Mouse (Mus musculus) heart, postnatal 25 days (tissue): ENCODE data around the gene Nek1. TPM values are rescaled to one million over a fixed set of nuclear protein-coding genes. Genes with fewer than 3 reads are reported as not detected.

Source experiments
- DNase-seq: peaks from one replicate; pipeline ENCODE4 v3.0.0; 2022; ENCODE audit warnings: low spot score
- intact Hi-C: fragments of 180-260 bp; cut with DNase I; formaldehyde crosslinking; loops from one replicate; pipeline ENCODE4 v1.15.1; 2025
- total RNA-seq, 2 experiments: library from RNA; stranded (reverse); gene quantifications; 2 replicates each; pipeline ENCODE4 v1.2.3; 2021

Nek1 gene
- total RNA-seq, 2 experiments from 2014 or later, result 7.8 to 9.0 TPM

- intact Hi-C loops, result no loop called here
These were observed 148.9 kb downstream of the Nek1 start for GRCm38 (mm10) chr8:61141869-61142268.

GRCm38 (mm10) chr8:61142302-61142701, 149.3 kb downstream of the Nek1 start:
- no peak for DNase-seq
- intact Hi-C loops, result no loop called here

More at GRCm38 (mm10) chr8:61141869-61142268, 148.9 kb downstream of the Nek1 start:
- DNase-seq, result no peak

DNA sequence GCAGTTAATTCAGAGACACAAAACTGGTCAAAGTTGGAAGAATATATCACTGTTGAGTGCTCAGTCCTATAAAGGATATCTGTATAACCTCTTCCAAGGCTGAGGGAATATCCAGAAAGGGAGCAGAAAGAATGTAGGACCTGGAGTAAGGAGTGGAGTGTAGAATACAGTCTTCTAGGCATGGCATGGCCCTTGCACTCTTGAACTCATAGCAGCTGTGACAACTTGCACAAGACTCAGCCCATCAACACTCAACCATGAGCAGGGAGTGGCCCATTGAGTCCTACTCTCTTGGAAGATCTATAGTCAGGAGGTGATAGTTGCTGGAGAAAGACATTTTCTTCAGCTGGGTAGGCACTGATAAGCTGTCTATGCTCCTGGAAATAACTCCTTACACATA, 149.8 kb downstream of the Nek1 start:
- intact Hi-C loops, result no loop called here
- DNase-seq, result no peak

DNA sequence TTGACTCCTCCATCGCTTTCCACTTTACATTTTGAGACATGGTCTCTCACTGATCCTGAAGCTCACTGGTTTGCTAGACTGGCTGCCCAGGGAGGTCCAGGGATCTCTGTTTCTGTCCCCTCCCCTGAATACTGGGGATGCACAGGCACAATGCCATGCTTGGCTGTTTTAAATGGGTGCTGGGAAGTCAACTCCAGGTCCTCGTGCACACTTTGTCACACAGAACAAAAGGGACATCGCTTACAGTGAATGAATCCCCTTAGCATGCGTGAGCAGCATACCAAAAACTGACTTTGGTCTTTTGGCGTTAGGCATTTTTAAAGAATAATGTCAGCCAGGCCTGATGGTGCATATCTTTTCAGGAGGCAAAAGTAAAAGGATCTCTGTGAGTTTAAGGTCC, 155.7 kb downstream of the Nek1 start:
- DNase-seq, result no peak
- intact Hi-C loops, result no loop called here

DNA sequence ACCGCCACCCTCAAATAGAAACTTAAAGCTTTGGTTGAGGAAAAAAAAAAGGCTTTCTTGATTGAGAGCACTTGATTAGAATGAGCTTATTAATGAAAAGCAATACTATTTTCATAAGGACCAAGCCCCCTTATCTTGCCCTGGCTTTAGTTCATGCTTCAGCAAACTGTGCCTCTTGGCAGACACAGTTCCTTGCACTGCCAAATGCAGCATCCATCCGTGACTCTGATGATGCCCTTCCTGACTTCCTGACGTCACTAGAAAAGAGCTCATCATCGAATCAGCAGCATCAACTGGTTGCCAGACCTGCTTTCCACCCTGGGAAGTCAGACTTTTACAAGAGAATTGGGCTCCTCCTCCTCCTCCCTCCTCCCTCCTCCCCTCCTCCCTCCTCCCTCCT, 157.6 kb downstream of the Nek1 start:
- intact Hi-C loops, result no loop called here
- no peak for DNase-seq

DNA sequence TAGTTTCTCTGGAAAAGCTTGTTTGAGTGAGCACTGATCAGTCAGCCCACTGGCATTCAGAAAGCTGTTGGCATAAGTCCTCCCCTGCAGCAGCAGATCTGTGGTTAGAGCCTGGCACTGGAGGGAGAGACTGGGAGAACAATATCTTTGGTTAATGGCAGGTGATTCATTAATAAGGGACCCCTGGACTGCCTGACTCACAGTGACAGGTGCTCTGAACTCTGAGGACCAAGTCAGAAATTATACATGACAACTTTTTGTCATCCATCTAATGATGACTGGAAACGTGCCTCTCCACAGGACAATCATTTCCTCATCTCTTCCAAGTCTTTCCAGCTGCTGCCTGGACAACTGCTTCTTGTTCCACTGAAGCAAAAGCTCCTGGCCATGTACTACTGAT, 163.4 kb downstream of the Nek1 start:
- no peak for DNase-seq
- intact Hi-C loops, result no loop called here

DNA sequence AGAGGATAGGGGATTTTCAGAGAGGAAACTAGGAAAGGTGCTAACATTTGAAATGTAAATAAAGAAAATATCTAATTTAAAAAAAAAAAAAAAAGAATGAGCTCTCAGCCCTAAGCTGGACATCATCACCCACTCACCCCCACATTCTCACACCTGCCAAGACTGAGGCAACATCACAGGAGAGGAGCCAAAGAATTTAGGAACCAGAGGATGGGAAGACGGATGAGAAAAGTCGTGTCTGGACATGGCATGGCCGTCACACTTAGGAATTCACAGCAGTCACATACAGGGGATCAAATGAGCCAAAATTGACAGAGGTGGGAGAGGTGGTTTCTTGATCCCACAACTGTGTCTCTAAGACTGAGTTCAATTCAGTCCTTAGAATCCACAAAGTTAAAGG, 165.5 kb downstream of the Nek1 start:
- DNase-seq, result no peak
- intact Hi-C loops, result no loop called here

DNA sequence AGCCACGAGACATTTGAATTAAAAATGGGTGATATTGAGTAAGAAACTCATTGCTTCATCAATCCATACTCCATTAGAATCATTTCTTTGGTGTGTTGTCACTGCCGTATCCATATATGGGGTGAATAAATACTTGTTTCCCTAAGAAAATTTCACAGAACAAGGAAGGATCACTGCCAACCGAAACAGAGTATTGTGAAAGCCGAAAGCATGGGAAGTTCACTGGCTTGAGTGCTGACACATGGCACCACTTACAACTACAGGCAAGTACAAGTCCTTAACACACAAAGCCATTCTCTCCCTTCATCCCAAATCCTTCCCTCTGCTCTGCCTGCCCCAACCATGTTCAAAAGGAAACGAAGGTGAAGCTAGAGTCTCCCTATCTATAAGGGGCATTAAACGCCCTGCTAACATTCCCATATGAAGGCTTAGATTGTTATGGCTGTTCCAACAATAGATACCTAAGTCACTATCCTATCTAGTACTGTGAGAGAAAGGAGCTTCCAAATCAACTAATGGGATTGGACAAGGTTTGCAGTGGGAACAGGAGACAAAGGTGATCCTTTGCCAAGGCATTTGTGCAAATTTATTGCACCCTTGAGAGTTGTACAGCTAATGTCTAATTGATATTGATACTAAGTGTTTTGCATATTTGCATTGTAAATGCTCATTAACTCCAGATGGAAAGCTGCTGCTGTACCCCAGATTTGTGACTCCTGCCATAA, 168.6 kb downstream of the Nek1 start:
- intact Hi-C loops, result no loop called here
- DNase-seq, result no peak

GRCm38 (mm10) chr8:61162186-61162566, 169.2 kb downstream of the Nek1 start:
- no peak for DNase-seq
- intact Hi-C loops, result no loop called here

DNA sequence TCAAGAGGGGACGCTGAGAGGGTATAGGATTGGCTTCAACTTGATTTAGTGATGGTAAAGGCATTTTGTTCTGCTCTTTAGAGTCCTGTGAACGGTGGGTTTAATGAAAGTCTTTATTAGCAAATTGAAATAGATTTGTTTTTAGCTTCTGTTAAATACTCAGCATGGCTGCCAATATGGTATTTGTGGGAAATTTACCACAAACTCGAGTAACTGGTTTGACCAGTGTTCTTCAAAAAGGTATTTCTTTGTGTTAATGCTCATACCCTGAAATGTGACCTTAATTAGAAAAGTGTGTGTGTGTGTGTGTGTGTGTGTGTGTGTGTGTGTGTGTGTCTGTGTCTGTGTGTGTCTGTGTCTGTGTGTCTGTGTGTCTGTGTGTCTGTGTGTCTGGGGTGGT, 178.6 kb downstream of the Nek1 start:
- intact Hi-C loops, result no loop called here
- no peak for DNase-seq

GRCm38 (mm10) chr8:61173921-61174492, 181.0 kb downstream of the Nek1 start:
- intact Hi-C loops, result no loop called here
- no peak for DNase-seq

DNA sequence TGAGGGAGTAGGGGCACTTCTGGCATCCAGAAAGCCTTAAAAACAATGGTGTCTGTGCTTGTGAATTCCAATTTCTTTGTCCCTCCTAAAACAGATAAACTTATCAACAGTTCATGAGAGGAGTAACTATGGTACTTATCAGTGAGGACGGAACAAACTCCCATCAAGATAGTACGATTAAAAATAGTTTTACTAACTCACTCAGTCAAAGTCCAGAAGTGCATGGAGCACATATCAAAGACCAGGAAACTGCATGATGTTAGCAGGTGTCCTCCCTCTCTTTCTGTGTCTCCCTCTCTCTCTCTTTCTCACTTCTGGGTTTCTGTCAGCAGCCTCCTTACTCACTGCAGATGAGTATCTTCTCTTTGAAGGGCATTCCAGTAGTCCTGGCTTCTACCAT, 182.9 kb downstream of the Nek1 start:
- DNase-seq, result no peak
- intact Hi-C loops, result no loop called here

- intact Hi-C loops, result no loop called here
- DNase-seq, result no peak
These were observed 184.9 kb downstream of the Nek1 start for GRCm38 (mm10) chr8:61177680-61178593.

- intact Hi-C loops, result no loop called here
- DNase-seq, result no peak
These were observed 185.7 kb downstream of the Nek1 start for GRCm38 (mm10) chr8:61178594-61179140.

Other genes with a start within 250 kb of the Nek1 start
- gene Hpf1, start 102.8 kb upstream of the Nek1 start, total RNA-seq, result 10 to 100 TPM; 16.5 to 20.7 TPM
- 10 to 100 TPM; 33.0 to 34.0 TPM for gene Clcn3, start 9.9 kb upstream of the Nek1 start, total RNA-seq
- gene Sh3rf1, start 230.7 kb downstream of the Nek1 start, total RNA-seq, result 1 to 10 TPM; 5.5 to 6.0 TPM